Mouse (Mus musculus) hindbrain, embryonic 11.5 days (tissue): ENCODE measurements at regions not wholly inside any gene's neighbourhood (a gene's known extent, or its start where the extent isn't known, plus 50 kb on each side); places are given as distances from the start of the nearest gene placed in this dataset.

Experiments used
- ATAC-seq: fragments of 200-750 bp; cut with Nextera tagmentation; 2 replicates; pipeline ENCODE4 v1.8.0; 2017; ENCODE audit warnings: mild to moderate bottlenecking, moderate TSS enrichment, moderate library complexity; ENCODE audit not compliant: low FRiP score
- DNase-seq: peaks from one replicate; pipeline ENCODE4 v3.0.0-alpha.2; 2015; ENCODE audit warnings: low spot score
- H3K27ac ChIP-seq: fragments of 300-500 bp; sonication (generic); 2 replicates; pipeline ENCODE4 v1.5.1; 2014; ENCODE audit warnings: mild to moderate bottlenecking, low read depth, low read length
- H3K27me3 ChIP-seq: fragments of 300-500 bp; sonication (generic); 2 replicates; pipeline ENCODE4 v1.6.1; 2014; ENCODE audit warnings: mild to moderate bottlenecking, low read length, moderate library complexity, mixed read lengths; ENCODE audit not compliant: control insufficient read depth, insufficient read depth
- H3K36me3 ChIP-seq: fragments of 300-500 bp; sonication (generic); 2 replicates; pipeline ENCODE4 v1.6.1; 2014; ENCODE audit warnings: mild to moderate bottlenecking, low read length, moderate library complexity, mixed read lengths; ENCODE audit not compliant: control insufficient read depth, insufficient read depth
- H3K4me1 ChIP-seq: fragments of 300-500 bp; sonication (generic); replicated peaks from 2 replicates; pipeline ENCODE4 v1.6.1; 2014; ENCODE audit warnings: low read length, mixed read lengths; ENCODE audit not compliant: control insufficient read depth, insufficient read depth
- H3K4me2 ChIP-seq: fragments of 300-500 bp; sonication (generic); replicated peaks from 2 replicates; pipeline ENCODE4 v1.6.1; 2014; ENCODE audit warnings: mild to moderate bottlenecking, low read depth, low read length
- H3K4me3 ChIP-seq: fragments of 300-500 bp; sonication (generic); 2 replicates; pipeline ENCODE4 v1.5.1; 2014; ENCODE audit warnings: low read depth, low read length
- H3K9ac ChIP-seq: fragments of 300-500 bp; sonication (generic); 2 replicates; pipeline ENCODE4 v1.6.1; 2014; ENCODE audit warnings: low read depth, low read length
- H3K9me3 ChIP-seq: fragments of 300-500 bp; sonication (generic); 2 replicates; pipeline ENCODE4 v1.6.1; 2016; ENCODE audit warnings: low read length; ENCODE audit not compliant: control insufficient read depth
- WGBS: fragments of 180-500 bp; shearing (Covaris S2); extraction: QIAGEN DNeasy Blood & Tissue Kit; methylation state at CpG from one replicate; pipeline ENCODE4 v1.1.7; 2014; 5-methylcytosine and 5-hydroxymethylcytosine counted together

GRCm38 (mm10) chr4:50176656-50177055, 331.1 kb upstream of the Grin3a start:
- Histone ChIP-seq H3K9ac (no peak overlapping the region), H3K36me3 (no peaks in the 10 kb centered on the region), H3K9me3 (no peaks in the 10 kb centered on the region), H3K4me3 (no peak overlapping the region), H3K4me2 (no peak overlapping the region), H3K27ac (no peak overlapping the region), H3K4me1 (no peaks in the 10 kb centered on the region), H3K27me3 (no peaks in the 10 kb centered on the region)
- DNase-seq, result no peak
- 80% methylated on average over 2 of the region's 2 CpGs for WGBS
- no peak for ATAC-seq

GRCm38 (mm10) chr4:50160893-50161292, 315.3 kb upstream of the Grin3a start:
- Histone ChIP-seq H3K9ac (no peak overlapping the region), H3K9me3 (no peaks in the 10 kb centered on the region), H3K4me3 (no peak overlapping the region), H3K4me2 (no peak overlapping the region), H3K27me3 (no peaks in the 10 kb centered on the region), H3K36me3 (no peaks in the 10 kb centered on the region), H3K4me1 (no peaks in the 10 kb centered on the region), H3K27ac (no peak overlapping the region)
- ATAC-seq, result no peak
- WGBS, result 71% methylated on average over 2 of the region's 2 CpGs
- DNase-seq, result no peak

GRCm38 (mm10) chr4:50145926-50146325, 300.4 kb upstream of the Grin3a start:
- no peak overlapping the region for H3K4me2 ChIP-seq
- H3K27me3 ChIP-seq, result no peaks in the 10 kb centered on the region
- no peaks in the 10 kb centered on the region for H3K4me1 ChIP-seq
- ATAC-seq (no peak), DNase-seq (no peak)
- no peaks in the 10 kb centered on the region for H3K36me3 ChIP-seq
- no peak overlapping the region for H3K27ac ChIP-seq
- H3K4me3 ChIP-seq, result no peak overlapping the region
- H3K9ac ChIP-seq, result no peak overlapping the region
- H3K9me3 ChIP-seq, result no peaks in the 10 kb centered on the region

GRCm38 (mm10) chr4:50130262-50130661, 284.7 kb upstream of the Grin3a start:
- Histone ChIP-seq H3K4me3 (no peak overlapping the region), H3K36me3 (no peaks in the 10 kb centered on the region), H3K9ac (no peak overlapping the region), H3K4me2 (no peak overlapping the region), H3K9me3 (no peaks in the 10 kb centered on the region), H3K27me3 (no peaks in the 10 kb centered on the region), H3K4me1 (no peaks in the 10 kb centered on the region), H3K27ac (no peak overlapping the region)
- DNase-seq (no peak), ATAC-seq (no peak)
- 67% methylated on average over 1 of the region's 1 CpGs for WGBS

- 83% methylated on average over 1 of the region's 1 CpGs for WGBS
- no peak overlapping the region for H3K4me3 ChIP-seq
Observed at GRCm38 (mm10) chr4:50106557-50106956, 261.0 kb upstream of the Grin3a start.

GRCm38 (mm10) chr4:50087860-50088259, 242.3 kb upstream of the Grin3a start:
- Histone ChIP-seq H3K4me3 (no peak overlapping the region), H3K27ac (no peak overlapping the region), H3K9ac (no peak overlapping the region), H3K9me3 (no peaks in the 10 kb centered on the region), H3K4me2 (no peak overlapping the region), H3K4me1 (no peaks in the 10 kb centered on the region), H3K36me3 (no peaks in the 10 kb centered on the region), H3K27me3 (no peaks in the 10 kb centered on the region)
- ATAC-seq (no peak), DNase-seq (no peak)

More at GRCm38 (mm10) chr4:50106557-50106956, 261.0 kb upstream of the Grin3a start:
- no peak overlapping the region for H3K27ac ChIP-seq
- H3K9me3 ChIP-seq, result no peaks in the 10 kb centered on the region
- H3K27me3 ChIP-seq, result no peaks in the 10 kb centered on the region
- H3K4me1 ChIP-seq, result no peaks in the 10 kb centered on the region
- DNase-seq (no peak), ATAC-seq (no peak)
- H3K4me2 ChIP-seq, result no peak overlapping the region
- no peak overlapping the region for H3K9ac ChIP-seq
- H3K36me3 ChIP-seq, result no peaks in the 10 kb centered on the region

- WGBS, result 62% methylated on average over 2 of the region's 2 CpGs
- H3K4me1 ChIP-seq, result no peaks in the 10 kb centered on the region
- no peak overlapping the region for H3K9ac ChIP-seq
- H3K27ac ChIP-seq, result no peak overlapping the region
- no peaks in the 10 kb centered on the region for H3K27me3 ChIP-seq
- H3K4me2 ChIP-seq, result no peak overlapping the region
- no peaks in the 10 kb centered on the region for H3K36me3 ChIP-seq
- DNase-seq, result no peak
- no peaks in the 10 kb centered on the region for H3K9me3 ChIP-seq
- H3K4me3 ChIP-seq, result no peak overlapping the region
- ATAC-seq, result no peak
Observed at GRCm38 (mm10) chr4:50086676-50087075, 241.1 kb upstream of the Grin3a start.

- Histone ChIP-seq H3K27me3 (no peaks in the 10 kb centered on the region), H3K4me1 (no peaks in the 10 kb centered on the region), H3K4me3 (no peak overlapping the region), H3K9me3 (no peaks in the 10 kb centered on the region), H3K9ac (no peak overlapping the region), H3K27ac (no peak overlapping the region), H3K36me3 (no peaks in the 10 kb centered on the region), H3K4me2 (no peak overlapping the region)
- ATAC-seq, result no peak
- 51% methylated on average over 2 of the region's 2 CpGs for WGBS
- no peak for DNase-seq
Observed at GRCm38 (mm10) chr4:50055519-50055918, 210.0 kb upstream of the Grin3a start.

- Histone ChIP-seq H3K4me1 (no peaks in the 10 kb centered on the region), H3K4me2 (no peak overlapping the region), H3K36me3 (no peaks in the 10 kb centered on the region), H3K4me3 (no peak overlapping the region), H3K27ac (no peak overlapping the region), H3K27me3 (no peaks in the 10 kb centered on the region), H3K9ac (no peak overlapping the region), H3K9me3 (no peaks in the 10 kb centered on the region)
- ATAC-seq (no peak), DNase-seq (no peak)
Observed at GRCm38 (mm10) chr4:50041476-50041875, 195.9 kb upstream of the Grin3a start.
